18 mouse cellular contexts compared by ENCODE assay signal in genomic region chr15:30875523-30875922, GRCm38 (mm10).
"Had no signal": no experiment of that assay in that cellular context is flagged by ENCODE, and none has a peak within 500 bp of the region (broad histone marks: within the 10 kb centered on the region; RNA-seq: fewer than 3 reads in every experiment).

No protein-coding gene starts in this region.

- H3K36me3 ChIP-seq: lung, embryonic 15.5 days; midbrain, embryonic 13.5 days; midbrain, embryonic 15.5 days; neural tube, embryonic 12.5 days; stomach, embryonic 15.5 days had no signal

- H3K4me3 ChIP-seq: lung, embryonic 15.5 days; megakaryocyte, embryonic 14.5 days; midbrain, embryonic 13.5 days; midbrain, embryonic 15.5 days; neural tube, embryonic 12.5 days; stomach, embryonic 15.5 days had no signal

- H3K4me2 ChIP-seq: lung, embryonic 15.5 days; midbrain, embryonic 11.5 days; midbrain, embryonic 13.5 days; midbrain, embryonic 15.5 days; neural tube, embryonic 12.5 days; stomach, embryonic 15.5 days had no signal

- H3K9me3 ChIP-seq: lung, embryonic 15.5 days; megakaryocyte, embryonic 14.5 days; midbrain, embryonic 13.5 days; midbrain, embryonic 15.5 days; neural tube, embryonic 12.5 days; stomach, embryonic 15.5 days had no signal

- H3K4me1 ChIP-seq: lung, embryonic 15.5 days; megakaryocyte, embryonic 14.5 days; midbrain, embryonic 13.5 days; midbrain, embryonic 15.5 days; neural tube, embryonic 12.5 days; stomach, embryonic 15.5 days had no signal

- DNase-seq: liver, postnatal 0 days; lung, adult 2 months; lung, postnatal 14 days; lung, postnatal 36 days; right cerebral cortex, postnatal 25 days; thymus, adult 2 months; thymus, postnatal 25 days; thymus, postnatal 4 days had no signal

- H3K9ac ChIP-seq: liver, postnatal 0 days; lung, embryonic 15.5 days; midbrain, embryonic 13.5 days; midbrain, embryonic 15.5 days; neural tube, embryonic 12.5 days; stomach, embryonic 15.5 days had no signal

- H3K27ac ChIP-seq: lung, embryonic 15.5 days; macrophage; midbrain, embryonic 13.5 days; midbrain, embryonic 15.5 days; neural tube, embryonic 12.5 days; stomach, embryonic 15.5 days; stomach, postnatal 0 days had no signal

- ATAC-seq: liver, postnatal 0 days; lung, postnatal 0 days; midbrain, embryonic 13.5 days; midbrain, embryonic 15.5 days had no signal

- H3K27me3 ChIP-seq: lung, embryonic 15.5 days; megakaryocyte, embryonic 14.5 days; midbrain, embryonic 13.5 days; midbrain, embryonic 15.5 days; neural tube, embryonic 12.5 days; stomach, embryonic 15.5 days had no signal
